Mouse (Mus musculus) layer of hippocampus, postnatal 14 days (tissue): ENCODE results near the gene Dmbt1. TPM values are rescaled to one million over a fixed set of nuclear protein-coding genes. Genes with fewer than 3 reads are reported as not detected.

ENCODE experiments used
- total RNA-seq, 2 experiments: library from RNA; stranded (reverse); gene quantifications; 2 replicates each; pipeline ENCODE4 v1.2.3; 2021

Dmbt1 gene
- total RNA-seq, 2 experiments from 2014 or later, result not detected

Other genes starting within 250 kb of the Dmbt1 start
- 100 to 1,000 TPM; 103 to 121 TPM for gene Plekha1, start 166.3 kb upstream of the Dmbt1 start, total RNA-seq
- gene Htra1, start 95.9 kb upstream of the Dmbt1 start, total RNA-seq, result 100 to 1,000 TPM; 304 to 349 TPM
- gene 4933402N03Rik, start 114.3 kb downstream of the Dmbt1 start, total RNA-seq, result not detected
- gene 5430419D17Rik, start 142.3 kb downstream of the Dmbt1 start, total RNA-seq, result not detected